Mouse (Mus musculus): ENCODE results near the gene Hdgf.

- no peak for TF ChIP-seq POLR2A (IDR thresholded peaks at IDR 0.05; ENCODE audit: extremely low read depth, insufficient read depth, low read length)
- TF ChIP-seq CTCF (IDR thresholded peaks at IDR 0.05; ENCODE audit: extremely low read depth, insufficient read depth, low read length): no peak
Observed at GRCm38 (mm10) chr3:87944838-87945600, 38.9 kb downstream of the Hdgf start.

Measured in cortical plate, adult 2 months (tissue).